Comparison of ENCODE assay signal across 29 mouse cellular contexts in the genomic region with DNA sequence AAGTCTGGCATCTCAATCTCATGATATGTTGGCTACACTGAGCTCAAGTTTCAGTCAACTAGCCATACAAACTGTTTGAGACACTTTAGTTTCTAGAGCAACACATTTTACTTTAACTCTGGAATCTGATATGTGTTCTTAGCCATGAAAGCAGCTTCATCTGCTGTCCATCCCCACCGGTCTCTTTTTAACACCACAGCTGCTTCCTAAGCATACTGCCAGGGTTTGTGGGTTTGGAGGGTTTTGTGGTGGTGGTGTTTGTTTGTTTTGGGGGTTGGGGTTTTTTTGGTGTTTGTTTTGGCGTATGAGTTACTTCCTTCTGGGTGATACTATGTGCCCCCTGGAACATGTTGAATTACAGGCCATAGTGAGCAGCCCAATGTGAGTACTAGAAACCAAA. TPM values are rescaled to one million over a fixed set of nuclear protein-coding genes. Genes with fewer than 3 reads are reported as not detected.
DNase-seq lines count a peak whose midpoint lies in the region; ATAC-seq and TF ChIP-seq lines count a peak whose summit lies in the region.
"Had no signal": no experiment of that assay in that cellular context is flagged by ENCODE, and none has a peak within 500 bp of the region (broad histone marks: within the 10 kb centered on the region; RNA-seq: fewer than 3 reads in every experiment).

No protein-coding gene starts in this region.

- H3K27ac ChIP-seq in kidney, adult 2 months (ENCODE audit: insufficient read depth, low read depth, low read length), result no peak overlapping the region
- no peak overlapping the region for H3K27ac ChIP-seq in midbrain, embryonic 11.5 days (ENCODE audit: low read depth, low read length)
- no peak overlapping the region for H3K27ac ChIP-seq in midbrain, embryonic 10.5 days (replicated peaks)
- H3K27ac ChIP-seq: embryonic facial prominence, embryonic 10.5 days; embryonic facial prominence, embryonic 13.5 days; forebrain, embryonic 12.5 days; forebrain, embryonic 15.5 days; heart, embryonic 15.5 days; hindbrain, embryonic 14.5 days; hindbrain, postnatal 0 days had no signal

- no peak overlapping the region for H3K4me2 ChIP-seq in midbrain, embryonic 11.5 days
- H3K4me2 ChIP-seq: embryonic facial prominence, embryonic 13.5 days; forebrain, embryonic 12.5 days; forebrain, embryonic 15.5 days; heart, embryonic 12.5 days; heart, embryonic 15.5 days; hindbrain, embryonic 14.5 days had no signal

- no peak for ATAC-seq in midbrain, embryonic 11.5 days (ENCODE audit: low FRiP score)
- ATAC-seq: CD4-positive, CD25-positive, alpha-beta regulatory T cell, adult 4 months; forebrain, embryonic 15.5 days; hindbrain, postnatal 0 days; inflammation-experienced regulatory T-cells, adult 6 months had no signal

- H3K36me3 ChIP-seq in kidney, adult 2 months (ENCODE audit: control insufficient read depth, insufficient read depth, low read length), result no peaks in the 10 kb centered on the region
- no peaks in the 10 kb centered on the region for H3K36me3 ChIP-seq in midbrain, embryonic 11.5 days (ENCODE audit: control insufficient read depth, insufficient read depth, low read length)
- H3K36me3 ChIP-seq in midbrain, embryonic 10.5 days, result no peaks in the 10 kb centered on the region
- peaks cover 7% of the 10 kb centered on the region for H3K36me3 ChIP-seq in C2C12 (ENCODE audit: control insufficient read depth, insufficient read depth)
- H3K36me3 ChIP-seq: embryonic facial prominence, embryonic 10.5 days; embryonic facial prominence, embryonic 13.5 days; forebrain, embryonic 12.5 days; forebrain, embryonic 15.5 days; heart, embryonic 15.5 days had no signal

- no peak overlapping the region for H3ac ChIP-seq in C2C12 (ENCODE audit: control insufficient read depth, insufficient read length, low read depth)

- no peak overlapping the region for H3K9ac ChIP-seq in midbrain, embryonic 11.5 days (ENCODE audit: low read length)
- H3K9ac ChIP-seq: embryonic facial prominence, embryonic 13.5 days; forebrain, embryonic 12.5 days; forebrain, embryonic 15.5 days; heart, embryonic 12.5 days; heart, embryonic 15.5 days; hindbrain, embryonic 14.5 days had no signal

- no peak for TF ChIP-seq CTCF in kidney, adult 2 months (conservative IDR thresholded peaks at IDR 0.05; ENCODE audit: insufficient read depth, insufficient read length, low read depth, low read length)
- no peak for TF ChIP-seq CTCF in C2C12 (IDR thresholded peaks at IDR 0.05; ENCODE audit: control insufficient read depth, insufficient read depth, insufficient read length)

- DNase-seq in kidney, adult 2 months, result peak; percentile 14
- DNase-seq in kidney, postnatal 14 days, result no peak
- peak; percentile 12 for DNase-seq in midbrain, embryonic 11.5 days (ENCODE audit: low spot score, missing footprints)
- DNase-seq in midbrain, embryonic 10.5 days (ENCODE audit: low spot score), result no peak
- DNase-seq in left cerebral cortex, postnatal 4 days, result no peak
- DNase-seq: adrenal gland, adult 2 months; adrenal gland, postnatal 14 days; B cell, adult 2 months; cerebellum, adult 11 months; cerebellum, adult 2 months; cerebellum, adult 9-11 months; cerebellum, postnatal 36 days; embryo, embryonic 11 days; gastrocnemius, postnatal 14 days; heart, adult 18-20 months; heart, postnatal 10 days; heart, postnatal 4 days had no signal

- H3K79me2 ChIP-seq in C2C12 (ENCODE audit: control insufficient read depth, insufficient read depth), result peaks cover 84% of the 10 kb centered on the region

- no peaks in the 10 kb centered on the region for H3K9me3 ChIP-seq in midbrain, embryonic 11.5 days (ENCODE audit: control insufficient read depth, low read length)
- H3K9me3 ChIP-seq in midbrain, embryonic 10.5 days (replicated peaks), result no peaks in the 10 kb centered on the region
- H3K9me3 ChIP-seq: embryonic facial prominence, embryonic 10.5 days; embryonic facial prominence, embryonic 13.5 days; forebrain, embryonic 12.5 days; forebrain, embryonic 15.5 days; heart, embryonic 12.5 days; heart, embryonic 15.5 days had no signal

- whole genome bisulfite sequencing in kidney, adult 2 months, result 57% methylated on average over 2 of the region's 2 CpGs
- 78% methylated on average over 2 of the region's 2 CpGs for WGBS in midbrain, embryonic 11.5 days
- WGBS in midbrain, embryonic 10.5 days, result 76% methylated on average over 2 of the region's 2 CpGs

- H3K4me3 ChIP-seq in kidney, adult 2 months (ENCODE audit: insufficient read depth, low read depth, low read length), result no peak overlapping the region
- H3K4me3 ChIP-seq in midbrain, embryonic 11.5 days (ENCODE audit: low read depth, low read length), result no peak overlapping the region
- H3K4me3 ChIP-seq in midbrain, embryonic 10.5 days, result no peak overlapping the region
- no peak overlapping the region for H3K4me3 ChIP-seq in C2C12 (ENCODE audit: insufficient read depth, poor library complexity, severe bottlenecking)
- H3K4me3 ChIP-seq: embryonic facial prominence, embryonic 10.5 days; embryonic facial prominence, embryonic 13.5 days; erythroblast, embryonic 14.5 days; forebrain, embryonic 12.5 days; forebrain, embryonic 15.5 days; heart, embryonic 12.5 days; heart, embryonic 15.5 days had no signal

- peaks cover 48% of the 10 kb centered on the region for H3K79me3 ChIP-seq in C2C12 (ENCODE audit: low read depth)

- no peaks in the 10 kb centered on the region for H3K27me3 ChIP-seq in kidney, adult 2 months (replicated peaks; ENCODE audit: control insufficient read depth, insufficient read depth, low read length)
- H3K27me3 ChIP-seq in midbrain, embryonic 11.5 days (ENCODE audit: control insufficient read depth, insufficient read depth, low read length), result no peaks in the 10 kb centered on the region
- no peaks in the 10 kb centered on the region for H3K27me3 ChIP-seq in midbrain, embryonic 10.5 days (ENCODE audit: low read depth, poor library complexity, severe bottlenecking)
- H3K27me3 ChIP-seq in C2C12 (ENCODE audit: control insufficient read depth, insufficient read depth, insufficient read length), result no peaks in the 10 kb centered on the region
- H3K27me3 ChIP-seq: embryonic facial prominence, embryonic 13.5 days; forebrain, embryonic 12.5 days; forebrain, embryonic 15.5 days; heart, embryonic 12.5 days; heart, embryonic 15.5 days had no signal

- TF ChIP-seq POLR2A in kidney, adult 2 months (IDR thresholded peaks at IDR 0.05; ENCODE audit: low read depth, low read length), result no peak

- intact Hi-C loops in left cerebral cortex, postnatal 4 days (cut with DNase I), result no loop called here

- 0 out of 2 replicates have a peak, but pooled peaks cover 4% of the 10 kb centered on the region for H3K4me1 ChIP-seq in kidney, adult 2 months (ENCODE audit: control insufficient read depth, insufficient read depth, low read length)
- H3K4me1 ChIP-seq in midbrain, embryonic 11.5 days (ENCODE audit: control insufficient read depth, insufficient read depth, low read length), result peaks cover 3% of the 10 kb centered on the region; the same call in 1 of the 2 replicates
- peaks cover 21% of the 10 kb centered on the region for H3K4me1 ChIP-seq in midbrain, embryonic 10.5 days

TF ChIP-seq in C2C12, 6 proteins besides CTCF, POLR2A, EP300 and RAD21:
- no peak for TF ChIP-seq MAX (IDR thresholded peaks at IDR 0.05)
- TF ChIP-seq MYOG (IDR thresholded peaks at IDR 0.05; ENCODE audit: control insufficient read depth, extremely low read depth, insufficient read length), result no peak
- TF ChIP-seq CEBPB (IDR thresholded peaks at IDR 0.05; ENCODE audit: low read depth), result no peak
- TF ChIP-seq MYOD1 (IDR thresholded peaks at IDR 0.05; ENCODE audit: control insufficient read depth, insufficient read length, low read depth), result peak; percentile 78
- TF ChIP-seq FOSL1 (IDR thresholded peaks at IDR 0.05; ENCODE audit: insufficient read depth, low read length, poor library complexity, severe bottlenecking), result no peak
- TF ChIP-seq USF1 (IDR thresholded peaks at IDR 0.05; ENCODE audit: low read depth), result no peak

RNA-seq across cellular contexts. Expression of a gene that starts 35.2 kb away (rescaled TPM):
- polyA plus RNA-seq in kidney, adult 2 months (2012; rRNA removed), result 7.0 and 8.3 TPM in 2 replicates
- 7.5 and 8.3 TPM in 2 replicates for polyA plus RNA-seq in midbrain, embryonic 11.5 days (2014; fragmentation: Nextera tagmentation; extraction: Ambion mirVana)
- 7.4 and 8.2 TPM in 2 replicates for polyA plus RNA-seq in midbrain, embryonic 10.5 days (2016; fragmentation: Nextera tagmentation; extraction: Ambion mirVana)
- polyA plus RNA-seq in C2C12 (2012; fragmentation: generic; extraction: Trizol), result 19.5 TPM
- 10 to 100 TPM; 10.8 to 11.7 TPM for total RNA-seq in left cerebral cortex, postnatal 4 days (2021)

Comparison
In these comparisons a context has a peak if more than half of its experiments do, and no peak if none do; other contexts are left out.
1. DNase-seq: peak in kidney, adult 2 months (single experiment) and midbrain, embryonic 11.5 days (single experiment); none in kidney, postnatal 14 days (single experiment), midbrain, embryonic 10.5 days (single experiment) and left cerebral cortex, postnatal 4 days (single experiment).